Mouse (Mus musculus) hindlimb bud, embryonic 11.5 days (tissue): ENCODE measurements around the gene Ckmt2.

Experiments used
- DNase-seq: peaks from one replicate; pipeline ENCODE4 v3.0.0-alpha.2; 2012; ENCODE audit warnings: low read depth, low spot score; ENCODE audit errors: extremely low spot score

The Ckmt2 gene

DNA sequence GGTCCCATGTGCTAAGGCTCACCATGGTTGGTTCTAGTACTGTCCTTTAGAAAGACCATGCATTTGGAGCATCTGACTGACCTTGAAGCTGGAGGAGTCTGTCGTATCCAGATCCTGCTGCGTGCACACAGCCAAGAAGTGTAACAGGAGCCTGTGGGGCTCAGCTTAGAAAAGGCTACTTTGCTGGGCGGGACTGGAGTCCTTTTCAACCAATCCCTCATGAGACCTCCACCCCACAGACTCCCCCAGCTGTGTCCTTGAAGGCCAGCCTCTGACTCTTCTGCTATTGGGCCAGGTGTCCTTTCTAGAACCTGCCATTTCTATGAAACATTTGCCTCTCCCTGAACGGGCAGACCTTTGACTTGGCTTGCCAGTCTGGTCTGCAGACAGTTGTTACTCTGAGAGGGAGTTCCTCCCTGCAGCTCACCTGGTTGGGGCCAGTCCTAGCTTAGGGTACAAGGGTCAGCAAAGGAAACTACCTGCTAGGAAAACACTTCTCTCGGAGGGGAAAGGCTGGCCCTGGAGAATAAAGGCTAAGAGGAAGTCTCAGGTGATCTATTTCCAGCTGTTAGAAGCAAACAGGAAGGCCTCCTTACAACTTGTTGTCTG is at the start of gene Ckmt2:
Gene Ckmt2 (minus strand): TSS at position 145 of the 609 bp plus-strand sequence.
- no peak for DNase-seq

DNA sequence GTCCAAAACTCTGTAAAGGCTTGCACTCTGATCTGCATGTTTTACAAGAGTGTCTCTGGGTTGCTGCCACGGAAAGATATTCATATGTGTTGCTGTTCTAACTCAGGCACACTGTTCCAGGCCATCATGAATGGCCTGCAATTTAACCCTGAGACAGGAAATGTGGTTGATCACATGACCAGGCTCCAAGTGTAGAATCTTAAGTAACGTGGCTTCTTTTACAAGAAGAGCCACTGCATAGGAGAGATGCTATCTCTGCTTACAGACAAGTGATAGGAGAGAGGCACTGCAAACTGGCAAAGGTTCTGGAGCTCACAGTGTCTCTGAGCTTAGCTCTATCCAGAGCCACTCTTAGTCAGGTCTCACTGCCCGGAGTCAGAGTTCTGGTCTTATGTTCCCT is 44.3 kb upstream of the Ckmt2 start:
- DNase-seq: no peak

- no peak for DNase-seq
Measured at GRCm38 (mm10) chr13:91918764-91919163, 42.1 kb upstream of the Ckmt2 start.

- DNase-seq: no peak
Measured at GRCm38 (mm10) chr13:91917835-91918234, 41.1 kb upstream of the Ckmt2 start.

GRCm38 (mm10) chr13:91916308-91916707 is 39.6 kb upstream of the Ckmt2 start:
- no peak for DNase-seq

- DNase-seq: no peak
Measured at GRCm38 (mm10) chr13:91915582-91916239, 39.0 kb upstream of the Ckmt2 start.

- DNase-seq: no peak
Measured at GRCm38 (mm10) chr13:91915192-91915581, 38.5 kb upstream of the Ckmt2 start.

DNA sequence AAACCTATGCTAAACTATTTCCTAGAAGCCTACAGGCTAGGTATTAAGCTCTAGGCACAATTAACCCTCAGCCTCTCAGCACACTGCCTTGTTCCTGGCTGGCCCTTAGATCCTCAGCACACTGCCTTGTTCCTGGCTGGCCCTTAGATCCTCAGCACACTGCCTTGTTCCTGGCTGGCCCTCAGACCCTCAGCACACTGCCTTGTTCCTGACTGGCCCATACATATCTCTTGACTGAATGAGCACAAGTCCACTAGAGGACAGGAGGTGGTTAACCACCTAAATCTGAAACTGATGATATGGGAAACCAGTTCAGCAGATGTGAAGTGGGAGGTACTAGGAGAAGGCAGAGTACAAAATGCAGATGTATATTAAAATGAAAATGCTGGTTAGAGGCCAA is 35.0 kb upstream of the Ckmt2 start:
- DNase-seq: no peak

DNA sequence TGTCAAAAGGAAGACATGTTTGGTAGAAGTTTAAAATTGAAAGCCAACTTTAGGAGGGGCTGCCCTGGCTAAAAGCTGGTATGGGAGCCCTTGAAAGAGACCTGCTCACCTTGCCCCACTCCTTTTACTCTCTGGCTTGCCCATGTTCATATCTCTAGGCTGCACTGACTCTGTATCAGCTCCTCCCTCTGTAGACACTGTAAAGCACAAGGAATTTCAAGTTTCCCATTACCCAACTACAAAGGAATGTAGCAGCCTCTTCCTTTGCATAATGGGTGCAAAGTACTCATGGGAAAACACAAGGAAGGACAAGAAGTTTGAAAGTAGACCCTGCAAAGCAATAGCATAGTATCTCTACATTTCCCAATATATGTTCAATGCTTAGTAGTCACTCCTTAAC is 34.5 kb upstream of the Ckmt2 start:
- no peak for DNase-seq

GRCm38 (mm10) chr13:91908202-91908980 is 31.7 kb upstream of the Ckmt2 start:
- DNase-seq: peak; percentile 42

- no peak for DNase-seq
Measured at GRCm38 (mm10) chr13:91906338-91906737, 29.7 kb upstream of the Ckmt2 start.

- no peak for DNase-seq
Measured at GRCm38 (mm10) chr13:91896476-91896875, 19.8 kb upstream of the Ckmt2 start.

GRCm38 (mm10) chr13:91893132-91893531 is 16.4 kb upstream of the Ckmt2 start:
- DNase-seq: no peak

GRCm38 (mm10) chr13:91890031-91890619 is 13.4 kb upstream of the Ckmt2 start:
- no peak for DNase-seq

DNA sequence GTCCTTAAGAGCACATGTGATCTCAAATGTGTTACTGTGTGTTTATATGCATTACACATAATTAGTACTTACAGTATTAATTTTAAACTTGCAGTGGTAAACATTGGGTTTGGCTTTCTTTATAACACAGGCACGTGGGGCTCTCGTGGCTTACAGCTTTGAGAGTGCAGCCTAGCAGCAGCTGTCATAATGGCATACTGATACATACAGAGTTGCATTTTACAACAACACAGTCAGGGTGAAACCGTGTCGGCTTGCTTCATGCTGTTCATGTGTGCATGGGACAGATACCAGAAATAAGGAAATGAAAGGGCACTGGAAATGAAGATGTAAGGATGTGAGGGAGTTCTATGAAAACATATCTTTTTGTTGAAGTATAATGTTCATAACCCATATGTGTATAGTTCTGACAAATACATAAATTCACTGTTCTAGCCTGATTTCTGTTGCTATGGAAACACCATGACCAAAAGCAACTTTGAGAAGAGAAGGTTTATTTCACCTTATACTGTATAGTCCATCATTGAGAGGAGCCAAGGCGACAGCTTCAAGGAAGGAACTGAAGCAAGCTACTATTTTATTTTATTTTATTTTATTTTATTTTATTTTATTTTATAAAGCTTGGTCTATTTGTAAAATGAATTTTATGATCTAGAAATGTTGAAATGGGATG is 8.2 kb upstream of the Ckmt2 start:
- no peak for DNase-seq

- DNase-seq: peak; percentile 14
Measured at GRCm38 (mm10) chr13:91881837-91882480, 5.3 kb upstream of the Ckmt2 start.

- DNase-seq: no peak
Measured at GRCm38 (mm10) chr13:91880256-91880655, 3.6 kb upstream of the Ckmt2 start.

GRCm38 (mm10) chr13:91877996-91878395 is 1.3 kb upstream of the Ckmt2 start:
- DNase-seq: no peak

DNA sequence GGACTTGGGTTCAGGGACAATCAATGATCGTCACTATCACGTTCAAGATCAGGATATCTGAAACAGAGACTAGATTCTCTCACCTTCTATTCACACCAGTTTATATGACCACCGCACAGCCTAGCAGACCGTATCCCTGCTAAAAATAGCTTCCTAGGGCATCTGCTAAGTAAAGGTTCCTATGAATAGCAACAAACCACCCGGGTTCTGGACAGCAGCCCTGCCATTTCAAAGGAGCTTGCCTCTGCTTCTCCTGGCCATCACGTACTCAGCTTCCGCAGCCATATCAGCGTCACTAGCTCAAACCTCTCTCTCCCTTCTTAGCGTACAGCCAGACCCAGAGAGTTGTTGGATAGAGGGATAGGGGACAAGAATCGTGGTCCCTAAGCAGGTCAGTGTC is 665 bp upstream of the Ckmt2 start:
- DNase-seq: no peak

DNA sequence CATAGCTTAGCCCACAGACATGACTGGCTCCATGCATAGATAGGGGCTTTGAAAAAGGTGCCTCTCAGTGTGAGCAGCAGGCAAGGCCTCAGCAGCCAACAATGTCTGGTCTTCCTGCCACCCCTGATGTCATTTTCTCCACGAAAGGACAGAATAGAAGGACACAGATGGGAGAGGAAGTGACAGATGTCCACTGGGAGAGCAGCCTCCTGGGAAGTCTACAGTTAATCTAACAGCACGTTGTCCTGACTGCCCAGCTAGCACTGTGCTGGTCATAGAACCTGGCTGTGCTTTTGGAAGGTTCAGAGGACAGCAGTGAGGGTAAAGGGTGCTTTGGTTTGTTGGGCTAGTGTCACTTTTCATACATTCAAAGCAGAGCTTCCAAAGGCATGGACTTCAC is 1.1 kb downstream of the Ckmt2 start:
- DNase-seq: no peak

GRCm38 (mm10) chr13:91874565-91874964 is 2.1 kb downstream of the Ckmt2 start:
- no peak for DNase-seq
